Mouse (Mus musculus): ENCODE results near the gene Dennd5b. TPM values are rescaled to one million over a fixed set of nuclear protein-coding genes. Genes with fewer than 3 reads are reported as not detected.

Dennd5b gene
- polyA plus RNA-seq, 1 experiment = 6.1 TPM

Other genes starting within 250 kb of the Dennd5b start
- gene Caprin2, start 205.4 kb downstream of the Dennd5b start, polyA plus RNA-seq (2012; ENCODE audit: insufficient read depth, insufficient read length, missing spikeins) = 3.3 and 5.3 TPM in 2 replicates
- gene Sinhcaf, start 155.2 kb downstream of the Dennd5b start, polyA plus RNA-seq (2012; ENCODE audit: insufficient read depth, insufficient read length, missing spikeins) = 1.3 and 2.3 TPM in 2 replicates
- not detected in 2 replicates for gene Gm10203, start 28.5 kb upstream of the Dennd5b start, polyA plus RNA-seq (2012; ENCODE audit: insufficient read depth, insufficient read length, missing spikeins)
- 30.2 and 57.1 TPM in 2 replicates for gene Etfbkmt, start 38.2 kb upstream of the Dennd5b start, polyA plus RNA-seq (2012; ENCODE audit: insufficient read depth, insufficient read length, missing spikeins)
- gene Amn1, start 87.0 kb upstream of the Dennd5b start, polyA plus RNA-seq (2012; ENCODE audit: insufficient read depth, insufficient read length, missing spikeins) = 19.6 and 20.7 TPM in 2 replicates
- 15.5 and 22.9 TPM in 2 replicates for gene Resf1, start 207.7 kb upstream of the Dennd5b start, polyA plus RNA-seq (2012; ENCODE audit: insufficient read depth, insufficient read length, missing spikeins)